Mouse (Mus musculus): ENCODE results near the gene Satb2.

DNA sequence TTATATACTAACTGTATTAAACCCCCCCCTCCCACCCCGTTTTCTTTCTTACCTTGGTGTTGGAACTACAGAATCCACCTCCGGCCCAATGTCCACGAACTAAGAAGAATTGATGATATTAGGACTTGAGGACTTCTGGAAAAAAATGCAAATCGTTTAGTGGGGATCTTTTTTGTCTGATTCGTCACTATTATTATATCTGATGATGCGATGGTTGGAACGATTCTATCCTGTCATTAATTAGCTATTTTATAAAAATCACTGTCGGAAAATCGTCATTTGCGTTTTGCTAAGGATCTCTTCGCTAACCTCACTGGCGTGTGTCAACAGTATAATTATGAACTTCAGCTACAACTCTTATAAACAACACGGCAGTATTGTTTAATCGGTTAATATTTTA lies 4.3 kb downstream of the Satb2 start:
- TF ChIP-seq GATA1 (IDR thresholded peaks at IDR 0.05; ENCODE audit: low read length) (no peak), TAL1 (IDR thresholded peaks at IDR 0.05; ENCODE audit: low read length) (no peak)

All from erythroblast, embryonic 14.5 days (primary cell).